Mouse (Mus musculus) limb, embryonic 10.5 days (tissue): ENCODE data around the gene 1700069L16Rik. TPM values are rescaled to one million over a fixed set of nuclear protein-coding genes. Genes with fewer than 3 reads are reported as not detected.
A peak's percentile ranks its signal among the peaks of the same experiment; 100 is the strongest.

Experiments used
- DNase-seq: peaks from one replicate; pipeline ENCODE4 v3.0.0-alpha.2; 2017; ENCODE audit warnings: low spot score
- H3K27ac ChIP-seq: fragments of 300-500 bp; sonication (generic); 2 replicates; pipeline ENCODE4 v1.5.1; 2016; ENCODE audit warnings: mild to moderate bottlenecking
- H3K27me3 ChIP-seq: fragments of 300-500 bp; sonication (generic); 2 replicates; pipeline ENCODE4 v1.6.1; 2016; ENCODE audit warnings: low read depth, mild to moderate bottlenecking; ENCODE audit not compliant: poor library complexity, severe bottlenecking
- H3K36me3 ChIP-seq: fragments of 300-500 bp; sonication (generic); 2 replicates; pipeline ENCODE4 v1.6.1; 2016; ENCODE audit warnings: mild to moderate bottlenecking, moderate library complexity
- H3K4me1 ChIP-seq: fragments of 300-500 bp; sonication (generic); 2 replicates; pipeline ENCODE4 v1.6.1; 2016
- H3K4me3 ChIP-seq: fragments of 300-500 bp; sonication (generic); 2 replicates; pipeline ENCODE4 v1.5.1; 2016; ENCODE audit warnings: mild to moderate bottlenecking, moderate library complexity
- H3K9me3 ChIP-seq: fragments of 300-500 bp; sonication (generic); replicated peaks from 2 replicates; pipeline ENCODE4 v1.6.1; 2016; ENCODE audit warnings: mild to moderate bottlenecking
- WGBS: fragments of 180-500 bp; shearing (Covaris S2); methylation state at CpG from one replicate; pipeline ENCODE4 v1.1.7; 2016; 5-methylcytosine and 5-hydroxymethylcytosine counted together
- polyA plus RNA-seq: library from polyadenylated mRNA; unstranded; fragments of >200 nt; fragmentation: Nextera tagmentation; extraction: Ambion mirVana; gene quantifications from 2 replicates; pipeline ENCODE4 v1.2.1, GENCODE M21; 2016

The 1700069L16Rik gene
- polyA plus RNA-seq, 1 experiment from 2014 or later, result not detected

DNA sequence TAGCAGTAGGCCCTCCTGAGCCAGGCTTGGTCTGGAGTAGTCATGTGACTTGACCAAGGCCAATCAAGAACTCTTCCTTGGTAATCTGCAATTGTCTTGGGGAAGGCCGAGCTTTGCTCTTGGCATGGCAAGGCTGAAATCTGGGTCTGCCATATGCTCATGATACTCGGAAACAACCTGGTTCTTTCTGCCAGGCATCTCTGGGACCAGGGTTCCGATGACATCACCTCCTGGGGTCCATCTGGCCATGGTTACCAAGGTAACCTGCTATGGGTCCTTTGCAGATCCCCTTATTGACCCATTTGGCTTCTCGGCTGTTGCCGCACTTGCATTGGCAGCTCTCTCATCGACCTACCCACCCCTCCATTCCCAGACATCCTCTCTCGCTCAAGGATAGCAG, 3.4 kb upstream of the 1700069L16Rik start:
- H3K27me3 ChIP-seq, result 0 out of 2 replicates have a peak, but pooled peaks cover 10% of the 10 kb centered on the region
- 58% methylated on average over 7 of the region's 7 CpGs for WGBS
- no peak overlapping the region for H3K4me3 ChIP-seq
- no peak overlapping the region for H3K27ac ChIP-seq
- no peaks in the 10 kb centered on the region for H3K36me3 ChIP-seq
- no peak for DNase-seq
- H3K9me3 ChIP-seq, result no peaks in the 10 kb centered on the region
- H3K4me1 ChIP-seq, result peaks cover 34% of the 10 kb centered on the region

DNA sequence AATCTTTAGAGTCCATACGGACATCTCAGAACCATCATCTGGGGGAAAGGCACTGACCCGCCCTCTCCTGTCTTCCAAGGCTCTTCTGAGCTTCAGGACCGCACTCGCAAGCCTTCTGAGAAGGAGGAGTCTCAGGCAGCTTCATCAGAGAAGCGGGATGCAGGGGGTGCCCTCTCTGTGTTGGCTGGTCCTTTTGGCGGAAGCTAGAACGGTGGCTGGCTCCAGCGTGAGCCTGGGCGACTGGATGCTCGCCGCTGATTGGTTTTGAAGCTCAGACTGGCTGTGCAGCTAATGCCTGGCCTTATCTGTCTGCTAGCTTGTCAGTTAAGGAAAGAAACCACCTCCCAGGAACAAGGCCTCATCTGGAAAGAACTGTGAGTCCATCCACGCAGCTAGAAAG, 2.7 kb upstream of the 1700069L16Rik start:
- Histone ChIP-seq H3K4me3 (no peak overlapping the region), H3K4me1 (peaks cover 31% of the 10 kb centered on the region), H3K27me3 (0 out of 2 replicates have a peak, but pooled peaks cover 10% of the 10 kb centered on the region), H3K36me3 (no peaks in the 10 kb centered on the region), H3K9me3 (no peaks in the 10 kb centered on the region), H3K27ac (no peak overlapping the region)
- DNase-seq, result no peak
- WGBS, result 68% methylated on average over 12 of the region's 12 CpGs

DNA sequence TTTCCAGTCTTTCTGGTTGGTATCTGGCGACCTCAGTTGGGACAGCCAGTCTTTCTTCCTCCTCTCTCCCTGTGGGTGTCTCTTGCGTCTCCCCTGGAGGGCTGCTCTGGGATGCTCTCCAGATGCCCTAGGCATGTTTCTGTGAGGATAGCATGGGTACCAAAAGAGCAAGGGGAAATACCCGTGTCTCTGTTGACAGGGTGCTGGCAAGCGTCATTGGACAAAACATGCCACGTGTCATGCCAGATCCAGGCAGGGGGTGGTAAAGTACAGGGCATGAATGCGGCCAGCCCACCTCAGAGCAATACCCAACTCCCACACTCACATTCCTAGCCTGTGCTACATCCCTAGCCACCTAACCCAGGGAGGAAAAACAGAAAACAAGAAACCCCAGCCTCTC, 2.0 kb upstream of the 1700069L16Rik start:
- Histone ChIP-seq H3K4me1 (peaks cover 31% of the 10 kb centered on the region), H3K9me3 (no peaks in the 10 kb centered on the region), H3K36me3 (no peaks in the 10 kb centered on the region), H3K27me3 (0 out of 2 replicates have a peak, but pooled peaks cover 10% of the 10 kb centered on the region), H3K4me3 (no peak overlapping the region), H3K27ac (no peak overlapping the region)
- no peak for DNase-seq
- WGBS, result 76% methylated on average over 6 of the region's 6 CpGs

DNA sequence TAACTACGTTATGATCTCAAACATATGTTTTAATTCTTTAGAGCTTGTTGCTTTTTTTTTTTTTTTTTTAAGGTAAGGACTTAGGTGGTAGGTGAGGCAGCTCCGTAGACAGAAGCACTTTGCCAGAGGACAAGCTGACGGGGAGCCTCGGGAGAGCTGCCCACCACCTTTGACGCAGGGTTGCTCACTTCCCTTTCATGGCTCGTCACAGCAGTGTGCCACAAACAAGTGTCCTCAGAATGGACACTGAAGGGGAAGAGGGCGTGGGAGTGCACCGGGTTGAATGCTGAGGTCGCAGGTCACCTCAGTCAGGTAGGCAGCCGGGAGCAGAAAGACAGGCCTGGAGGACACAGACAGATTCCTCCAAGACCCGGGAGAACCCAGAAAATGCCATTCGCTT, 845 bp upstream of the 1700069L16Rik start:
- no peaks in the 10 kb centered on the region for H3K9me3 ChIP-seq
- H3K4me1 ChIP-seq, result peaks cover 26% of the 10 kb centered on the region
- no peak for DNase-seq
- no peak overlapping the region for H3K4me3 ChIP-seq
- 82% methylated on average over 12 of the region's 12 CpGs for WGBS
- H3K27ac ChIP-seq, result no peak overlapping the region
- no peaks in the 10 kb centered on the region for H3K36me3 ChIP-seq
- 0 out of 2 replicates have a peak, but pooled peaks cover 10% of the 10 kb centered on the region for H3K27me3 ChIP-seq

DNA sequence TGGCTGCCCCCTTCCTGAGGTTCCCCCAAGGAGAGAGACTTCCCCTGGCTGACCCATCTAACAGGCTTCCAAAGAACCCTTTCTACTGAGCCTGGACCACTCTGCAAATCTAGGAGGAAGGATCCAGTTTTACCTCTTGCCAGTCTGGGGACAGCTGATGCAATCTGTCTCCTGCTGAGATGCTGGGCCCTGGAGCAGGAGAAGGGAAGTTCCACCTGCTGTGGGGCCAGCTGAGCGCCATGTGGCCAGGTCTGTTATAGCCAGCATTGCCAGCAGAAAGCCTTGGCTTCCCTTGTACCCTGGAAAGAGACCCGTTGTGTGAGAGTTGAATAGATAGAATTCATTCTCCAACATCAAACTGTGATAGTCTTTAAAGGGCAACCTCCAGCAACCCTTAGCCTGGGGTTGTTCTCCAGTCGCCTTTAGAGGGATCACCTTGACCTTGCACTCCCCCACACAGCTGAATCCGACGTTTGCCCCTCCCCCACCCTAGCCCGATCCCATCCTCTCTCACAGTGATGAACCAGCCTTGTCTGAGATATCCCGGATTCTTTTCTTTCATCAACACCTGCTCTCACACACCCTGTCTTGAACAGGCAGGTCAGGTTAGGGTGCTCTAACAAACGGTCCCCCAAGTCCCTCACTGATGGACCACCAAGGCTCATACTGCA, 870 bp downstream of the 1700069L16Rik start:
- H3K27ac ChIP-seq, result no peak overlapping the region
- peaks cover 20% of the 10 kb centered on the region for H3K4me1 ChIP-seq
- no peaks in the 10 kb centered on the region for H3K9me3 ChIP-seq
- H3K36me3 ChIP-seq, result no peaks in the 10 kb centered on the region
- no peak overlapping the region for H3K4me3 ChIP-seq
- 39% methylated on average over 8 of the region's 8 CpGs for WGBS
- DNase-seq, result no peak
- 0 out of 2 replicates have a peak, but pooled peaks cover 10% of the 10 kb centered on the region for H3K27me3 ChIP-seq

DNA sequence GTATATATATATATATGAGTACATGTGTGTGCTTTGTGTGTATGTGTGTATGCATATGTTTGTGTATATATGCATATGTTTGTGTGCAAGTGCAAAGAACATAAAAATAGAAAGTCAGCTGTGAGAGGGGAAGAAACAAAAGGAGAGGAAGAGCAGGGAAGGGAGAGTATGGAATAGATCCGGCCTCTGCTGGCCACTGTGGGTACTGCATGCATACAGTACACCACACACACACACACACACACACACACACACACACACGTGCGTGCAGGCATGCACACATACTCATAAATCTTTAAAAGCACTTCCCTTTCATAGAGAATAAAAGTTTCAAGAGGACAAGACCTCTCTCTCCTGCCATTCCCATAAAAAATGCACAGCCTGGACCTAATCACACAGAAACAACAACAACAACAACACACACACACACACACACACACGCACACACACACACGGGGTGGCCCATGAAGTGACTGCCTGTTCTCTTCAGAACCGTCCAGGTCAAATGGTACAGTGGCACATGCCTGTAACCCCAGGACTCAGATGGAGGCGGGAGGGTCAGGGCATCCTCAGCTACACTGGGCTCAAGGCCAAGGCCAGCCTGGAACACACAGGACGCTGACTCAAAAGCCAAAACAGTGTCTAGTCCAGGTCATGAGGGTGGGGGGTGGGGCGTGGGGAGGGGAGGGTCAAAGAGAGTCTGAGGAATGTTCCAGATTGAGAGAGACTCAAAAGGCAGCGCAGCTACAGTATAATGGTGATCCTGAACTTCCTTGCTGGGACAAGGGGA, 2.2 kb downstream of the 1700069L16Rik start:
- H3K4me3 ChIP-seq, result no peak overlapping the region
- DNase-seq, result no peak
- no peaks in the 10 kb centered on the region for H3K36me3 ChIP-seq
- peaks cover 12% of the 10 kb centered on the region for H3K4me1 ChIP-seq
- 0 out of 2 replicates have a peak, but pooled peaks cover 9% of the 10 kb centered on the region for H3K27me3 ChIP-seq
- H3K27ac ChIP-seq, result no peak overlapping the region
- H3K9me3 ChIP-seq, result no peaks in the 10 kb centered on the region
- WGBS, result 84% methylated on average over 10 of the region's 10 CpGs

DNA sequence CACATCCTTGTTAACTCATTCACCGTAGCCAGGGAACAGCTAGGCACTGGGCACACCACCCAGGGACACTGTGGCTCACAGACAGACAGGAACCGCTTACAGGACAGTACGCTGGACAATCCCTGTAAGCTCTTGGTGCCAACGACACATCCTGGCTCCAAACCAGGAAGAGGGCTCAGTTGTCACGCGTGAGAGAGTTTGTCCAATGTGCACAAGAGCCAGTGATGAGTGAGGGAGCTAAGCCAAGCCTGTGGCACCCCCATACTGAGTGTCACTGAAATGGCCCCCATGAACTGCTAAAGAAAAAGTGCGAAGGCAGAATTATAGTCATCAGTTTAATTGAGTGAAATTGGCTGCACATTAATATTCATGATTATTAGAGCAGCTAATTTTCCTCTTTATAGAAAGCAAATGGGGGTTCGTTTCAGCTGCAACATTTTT, 5.3 kb downstream of the 1700069L16Rik start:
- WGBS, result 89% methylated on average over 8 of the region's 8 CpGs
- Histone ChIP-seq H3K36me3 (no peaks in the 10 kb centered on the region), H3K9me3 (no peaks in the 10 kb centered on the region), H3K4me3 (no peak overlapping the region), H3K27ac (no peak overlapping the region), H3K27me3 (0 out of 2 replicates have a peak, but pooled peaks cover 5% of the 10 kb centered on the region), H3K4me1 (peaks cover 17% of the 10 kb centered on the region)
- DNase-seq, result no peak

DNA sequence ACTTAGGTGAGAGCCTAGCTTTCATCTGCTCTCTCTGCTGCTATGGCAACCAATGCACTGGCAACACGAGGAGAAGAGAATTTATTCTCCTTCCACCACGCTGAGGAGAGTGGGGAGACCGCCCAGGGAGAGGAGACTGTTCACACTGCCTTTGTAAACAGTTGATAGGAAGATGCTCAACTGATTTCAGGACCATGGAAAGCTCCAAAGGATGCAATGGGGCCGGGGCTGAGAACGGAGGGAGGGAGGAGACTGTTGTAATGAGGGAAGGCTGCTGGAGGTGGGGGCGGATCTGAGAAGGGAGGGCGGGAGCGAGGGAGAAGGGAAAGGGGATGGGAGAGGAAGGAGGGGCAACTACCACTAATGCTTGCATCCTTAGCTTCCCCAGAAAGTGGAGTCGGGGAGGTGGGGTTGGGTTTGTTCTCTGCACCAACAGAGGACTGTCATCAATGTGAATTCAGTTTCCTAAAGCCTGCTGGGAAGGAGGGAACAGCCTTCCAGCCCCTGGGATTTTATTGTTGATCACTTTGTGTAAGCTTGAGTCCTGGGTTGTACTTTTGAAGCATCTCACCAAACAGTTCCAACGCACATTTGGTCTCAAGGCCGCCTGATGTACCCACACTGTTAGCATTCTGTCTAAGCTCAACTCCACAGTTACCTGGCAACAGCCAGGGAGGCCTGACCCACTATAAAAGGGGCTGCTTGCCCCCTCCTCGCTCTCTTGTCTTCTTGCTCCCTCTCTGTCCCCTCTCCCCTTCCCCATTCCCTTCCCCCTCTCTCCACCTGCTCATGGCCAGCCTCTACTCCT, 7.8 kb downstream of the 1700069L16Rik start:
- peak; percentile 73 for DNase-seq
- Histone ChIP-seq H3K9me3 (no peaks in the 10 kb centered on the region), H3K27ac (no peak overlapping the region), H3K27me3 (no peaks in the 10 kb centered on the region), H3K36me3 (no peaks in the 10 kb centered on the region), H3K4me1 (peaks cover 10% of the 10 kb centered on the region), H3K4me3 (no peak overlapping the region)
- WGBS, result 9% methylated on average over 12 of the region's 12 CpGs

DNA sequence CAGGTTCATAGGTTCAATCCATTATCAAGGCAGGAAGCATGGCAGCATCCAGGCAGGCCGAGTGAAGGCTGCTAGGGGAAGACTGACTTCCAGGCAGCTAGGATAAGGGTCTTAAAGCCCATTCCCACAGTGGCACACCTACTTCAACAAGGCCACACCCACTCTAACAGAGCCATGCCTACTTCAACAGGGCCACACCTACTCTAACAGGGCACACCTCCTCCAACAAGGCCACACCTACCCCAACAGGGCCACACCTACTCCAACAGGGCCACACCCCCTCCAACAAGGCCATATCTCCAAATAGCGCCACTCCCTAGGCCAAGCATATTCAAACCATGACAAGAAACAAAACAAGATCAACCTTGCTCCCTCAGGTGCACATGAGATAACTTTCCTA, 11.7 kb downstream of the 1700069L16Rik start:
- no peaks in the 10 kb centered on the region for H3K9me3 ChIP-seq
- no peak for DNase-seq
- no peaks in the 10 kb centered on the region for H3K27me3 ChIP-seq
- H3K36me3 ChIP-seq, result no peaks in the 10 kb centered on the region
- no peak overlapping the region for H3K27ac ChIP-seq
- H3K4me1 ChIP-seq, result peaks cover 10% of the 10 kb centered on the region
- 86% methylated on average over 2 of the region's 2 CpGs for WGBS
- no peak overlapping the region for H3K4me3 ChIP-seq

DNA sequence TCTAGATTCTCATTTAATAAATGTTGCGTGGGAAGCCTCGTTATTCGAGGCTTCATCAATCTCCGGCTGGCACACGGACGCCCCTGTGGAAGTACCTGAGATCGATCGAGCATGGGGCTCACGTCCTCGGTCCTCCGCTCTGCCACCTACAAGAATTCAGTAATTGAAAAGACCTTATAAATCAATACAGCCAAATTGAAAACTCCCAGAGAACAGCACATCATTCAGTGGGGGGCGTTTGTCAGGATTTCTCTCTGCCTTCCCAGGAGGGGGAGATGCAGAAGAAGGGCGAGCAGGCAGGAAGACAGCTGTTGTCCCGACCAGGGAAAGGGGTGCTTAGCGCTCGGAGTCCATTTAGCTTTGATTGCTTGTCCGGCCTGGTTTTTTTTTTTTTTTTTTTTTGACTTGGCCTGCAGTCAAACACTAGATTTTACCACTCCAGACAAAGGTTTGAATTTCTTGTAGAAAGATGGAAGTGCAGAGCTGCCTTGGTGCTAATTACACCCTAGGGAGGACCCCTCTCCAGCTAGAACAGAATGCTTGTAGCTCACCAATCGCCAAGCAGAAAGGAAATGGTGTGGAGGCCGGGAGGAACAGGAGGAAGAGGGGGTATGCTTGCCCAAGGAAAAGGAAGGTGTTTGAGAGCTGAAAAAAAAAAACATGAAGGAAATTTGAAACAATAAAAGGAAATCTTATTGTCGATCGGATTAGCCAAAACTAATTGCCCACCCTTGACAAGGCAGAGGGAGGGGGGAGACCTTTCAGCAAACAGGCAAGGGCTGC, 20.6 kb downstream of the 1700069L16Rik start:
- H3K4me3 ChIP-seq, result no peak overlapping the region
- peaks cover 19% of the 10 kb centered on the region for H3K4me1 ChIP-seq
- WGBS, result 60% methylated on average over 21 of the region's 21 CpGs
- H3K9me3 ChIP-seq, result no peaks in the 10 kb centered on the region
- H3K27ac ChIP-seq, result no peak overlapping the region; the same call in 1 of the 2 replicates
- no peak for DNase-seq
- no peaks in the 10 kb centered on the region for H3K36me3 ChIP-seq
- H3K27me3 ChIP-seq, result no peaks in the 10 kb centered on the region

DNA sequence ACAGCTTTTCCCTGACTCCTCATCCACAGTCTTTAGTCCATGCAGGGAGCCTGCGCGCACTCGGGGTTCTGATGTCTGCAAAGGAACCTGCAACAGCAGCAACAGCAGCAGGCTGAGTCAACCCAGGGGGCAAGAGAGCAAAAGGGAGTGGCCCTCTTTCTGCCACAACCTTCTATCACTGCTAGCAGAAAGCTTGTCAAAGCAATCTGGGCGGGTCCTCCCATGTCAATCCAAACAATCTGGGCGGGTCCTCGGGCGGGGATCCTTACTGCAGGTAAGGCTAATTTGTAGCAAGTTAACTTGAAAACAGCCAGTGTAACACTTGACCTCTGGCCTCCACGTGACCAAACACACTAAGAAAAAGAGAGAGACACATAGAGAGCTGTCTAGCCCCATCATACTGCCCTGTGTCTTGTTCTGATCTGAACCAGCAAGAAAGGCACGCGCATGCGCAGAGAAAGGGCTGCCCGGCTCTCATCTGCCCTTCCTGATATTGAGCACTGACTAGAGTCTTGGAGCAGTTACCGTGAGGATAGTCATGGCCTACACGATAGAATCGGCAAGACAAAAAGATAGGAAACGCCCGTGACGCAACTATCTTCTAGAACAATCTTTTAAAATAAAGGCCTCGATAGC, 24.1 kb downstream of the 1700069L16Rik start:
- no peak overlapping the region for H3K4me3 ChIP-seq
- no peaks in the 10 kb centered on the region for H3K9me3 ChIP-seq
- no peak for DNase-seq
- 79% methylated on average over 19 of the region's 19 CpGs for WGBS
- no peaks in the 10 kb centered on the region for H3K27me3 ChIP-seq
- H3K4me1 ChIP-seq, result peaks cover 35% of the 10 kb centered on the region
- H3K36me3 ChIP-seq, result no peaks in the 10 kb centered on the region
- H3K27ac ChIP-seq, result no peak overlapping the region

DNA sequence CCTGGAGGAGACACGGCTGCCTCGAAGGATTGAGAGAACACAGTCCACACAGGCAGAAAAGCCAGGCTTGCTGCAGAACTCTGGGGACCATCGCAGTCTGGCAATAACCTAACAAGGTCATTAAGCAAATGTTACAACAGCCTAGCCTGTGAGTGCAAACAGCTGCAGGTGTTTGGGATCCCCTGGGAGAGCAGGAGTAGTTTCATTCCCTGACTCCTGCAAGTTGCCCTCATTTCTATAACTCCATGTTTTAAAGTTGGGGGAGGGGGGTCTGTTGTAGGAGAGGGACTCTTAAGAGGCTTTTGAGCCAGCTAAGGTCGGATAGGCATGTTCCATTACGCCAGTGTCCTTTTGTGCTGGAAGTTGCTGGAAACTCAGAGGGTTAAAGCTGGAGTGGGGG, 30.2 kb downstream of the 1700069L16Rik start:
- DNase-seq, result peak; percentile 62
- 40% methylated on average over 5 of the region's 5 CpGs for WGBS
- H3K4me3 ChIP-seq, result 0 out of 2 replicates have a peak overlapping the region, but pooled peaks have one; percentile 21
- no peaks in the 10 kb centered on the region for H3K27me3 ChIP-seq
- peaks cover 43% of the 10 kb centered on the region for H3K4me1 ChIP-seq
- peak overlapping the region; percentile 81 for H3K27ac ChIP-seq
- no peaks in the 10 kb centered on the region; the same call in 1 of the 2 replicates for H3K9me3 ChIP-seq
- H3K36me3 ChIP-seq, result no peaks in the 10 kb centered on the region
